Mouse (Mus musculus) brain, embryonic 18.5 days (tissue): ENCODE results near the gene Setx.
"Not testable (repeated sequence)": the region's sequence is repeated elsewhere in the genome, so short reads cannot be mapped to it uniquely, and the experiment has no call there.

ENCODE experiments used
- DNase-seq: peaks from one replicate; pipeline ENCODE4 v3.0.0-alpha.2; 2012; ENCODE audit warnings: low read depth, low spot score

Gene Setx

GRCm38 (mm10) chr2:29123907-29124569, at the start of gene Setx:
Setx (plus strand) TSS chr2:29124181.
- no peak for DNase-seq

GRCm38 (mm10) chr2:29074676-29075075, 49.3 kb upstream of the Setx start:
- no peak for DNase-seq

GRCm38 (mm10) chr2:29075331-29076070, 48.5 kb upstream of the Setx start:
- no peak for DNase-seq

- no peak for DNase-seq
These were observed 47.8 kb upstream of the Setx start for GRCm38 (mm10) chr2:29076226-29076625.

- no peak for DNase-seq
These were observed 42.0 kb upstream of the Setx start for GRCm38 (mm10) chr2:29081965-29082364.

- DNase-seq = no peak
These were observed 38.0 kb upstream of the Setx start for GRCm38 (mm10) chr2:29086026-29086425.

GRCm38 (mm10) chr2:29089276-29089675, 34.7 kb upstream of the Setx start:
- DNase-seq = not testable (repeated sequence)

GRCm38 (mm10) chr2:29095674-29096073, 28.3 kb upstream of the Setx start:
- DNase-seq = no peak

- DNase-seq = no peak
These were observed 27.2 kb upstream of the Setx start for GRCm38 (mm10) chr2:29096751-29097150.

- no peak for DNase-seq
These were observed 26.5 kb upstream of the Setx start for GRCm38 (mm10) chr2:29097465-29097864.

GRCm38 (mm10) chr2:29097955-29098354, 26.0 kb upstream of the Setx start:
- not testable (repeated sequence) for DNase-seq

GRCm38 (mm10) chr2:29098786-29099185, 25.2 kb upstream of the Setx start:
- DNase-seq = no peak

- no peak for DNase-seq
These were observed 24.3 kb upstream of the Setx start for GRCm38 (mm10) chr2:29099646-29100045.

- no peak for DNase-seq
These were observed 23.0 kb upstream of the Setx start for GRCm38 (mm10) chr2:29100822-29101534.

- not testable (repeated sequence) for DNase-seq
These were observed 21.3 kb upstream of the Setx start for GRCm38 (mm10) chr2:29102416-29103377.

GRCm38 (mm10) chr2:29120969-29121368, 3.0 kb upstream of the Setx start:
- DNase-seq = no peak

GRCm38 (mm10) chr2:29122446-29122845, 1.5 kb upstream of the Setx start:
- DNase-seq = no peak

GRCm38 (mm10) chr2:29124571-29124935, 572 bp downstream of the Setx start:
- DNase-seq = no peak

- DNase-seq = peak; percentile 96
These were observed 1.1 kb downstream of the Setx start for GRCm38 (mm10) chr2:29124936-29125701.

GRCm38 (mm10) chr2:29130118-29130899, 6.3 kb downstream of the Setx start:
- DNase-seq = no peak
